Mouse (Mus musculus) testis, adult 2 months (tissue): ENCODE measurements around the gene Gucy1a1.

Experiments
- CTCF ChIP-seq: fragments of 200-500 bp; IDR thresholded peaks from 2 replicates; pipeline ENCODE4 v1.5.1; 2012; ENCODE audit warnings: low read depth, mild to moderate bottlenecking, inconsistent platforms, low read length, moderate library complexity; ENCODE audit not compliant: control insufficient read depth, insufficient read depth, insufficient replicate concordance
- POLR2A ChIP-seq: fragments of 200-500 bp; IDR thresholded peaks from 2 replicates; pipeline ENCODE4 v1.6.1; 2012; ENCODE audit warnings: low read depth, mild to moderate bottlenecking, inconsistent platforms, low read length, moderate library complexity; ENCODE audit not compliant: control insufficient read depth

DNA sequence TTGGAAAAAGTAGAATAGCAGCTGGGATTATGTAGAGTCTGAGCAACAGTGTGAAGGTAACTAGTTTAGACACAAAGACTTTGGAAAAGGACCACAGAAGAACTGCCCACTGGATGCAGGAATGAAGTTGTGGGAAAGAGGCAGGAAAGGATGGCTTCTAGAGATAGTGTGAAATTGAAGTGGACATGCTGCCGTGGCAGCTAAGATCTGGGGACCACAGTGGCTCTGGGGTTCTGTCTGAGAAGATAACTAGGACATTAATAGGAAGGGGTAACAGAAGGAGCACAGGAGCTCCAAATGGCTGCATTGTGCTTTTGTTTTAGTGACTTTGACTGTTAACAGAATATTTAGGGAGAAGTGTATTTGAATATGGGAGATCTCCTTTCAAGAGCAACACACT lies 16.3 kb downstream of the Gucy1a1 start:
- TF ChIP-seq CTCF: no peak
- no peak for TF ChIP-seq POLR2A
